Mouse (Mus musculus) frontal cortex, postnatal 14 days (tissue): ENCODE results near the gene Ifnb1.
A peak's percentile ranks its signal among the peaks of the same experiment; 100 is the strongest.
"Not testable (repeated sequence)": the region's sequence is repeated elsewhere in the genome, so short reads cannot be mapped to it uniquely, and the experiment has no call there.

Experiments used
- DNase-seq, 2 experiments: peaks; one replicate each; pipeline ENCODE4 v3.0.0; 2022; ENCODE audit warnings: low spot score in 2 of 2

Gene Ifnb1

DNA sequence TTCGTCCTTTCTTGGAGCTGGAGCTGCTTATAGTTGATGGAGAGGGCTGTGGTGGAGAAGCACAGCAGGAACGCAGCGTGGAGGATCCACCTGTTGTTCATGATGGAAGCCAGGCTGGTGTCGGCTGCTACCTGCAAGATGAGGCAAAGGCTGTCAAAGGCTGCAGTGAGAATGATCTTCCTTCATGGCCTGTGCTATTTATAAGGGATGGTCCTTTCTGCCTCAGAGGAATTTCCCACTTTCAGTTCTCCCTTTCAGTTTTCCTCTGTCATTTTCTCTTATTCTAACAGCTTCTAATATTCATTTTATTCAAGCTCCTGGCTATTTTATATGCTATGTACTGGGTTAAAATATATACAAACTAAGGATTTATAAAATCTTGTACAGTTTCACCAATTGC, at the start of gene Ifnb1:
Gene Ifnb1, minus strand, starts transcription at position 101 of the 400 bp plus-strand sequence.
- no peak for DNase-seq

DNA sequence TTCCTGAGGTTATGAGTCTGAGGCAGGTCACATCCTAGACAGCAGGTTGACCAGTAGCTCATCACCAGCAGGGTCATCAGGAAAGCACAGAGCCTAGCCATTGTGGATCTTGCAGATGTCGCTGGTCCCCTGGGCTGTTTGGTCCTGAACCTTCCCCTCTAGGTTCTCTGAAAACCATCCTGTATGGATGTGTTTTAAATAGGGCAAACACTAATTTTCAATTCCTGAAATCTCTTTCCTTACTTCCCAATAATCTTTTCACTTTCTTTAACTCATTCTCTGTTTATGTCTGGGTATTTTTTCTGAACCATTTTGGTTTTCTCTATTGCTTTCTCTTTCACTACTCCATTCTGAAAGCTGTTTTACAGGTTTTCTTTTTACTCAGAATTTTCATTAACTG, 49.1 kb upstream of the Ifnb1 start, which contains the start of gene Ifna14:
Gene Ifna14, minus strand, starts transcription at position 101 of the 400 bp plus-strand sequence.
- DNase-seq, result no peak

DNA sequence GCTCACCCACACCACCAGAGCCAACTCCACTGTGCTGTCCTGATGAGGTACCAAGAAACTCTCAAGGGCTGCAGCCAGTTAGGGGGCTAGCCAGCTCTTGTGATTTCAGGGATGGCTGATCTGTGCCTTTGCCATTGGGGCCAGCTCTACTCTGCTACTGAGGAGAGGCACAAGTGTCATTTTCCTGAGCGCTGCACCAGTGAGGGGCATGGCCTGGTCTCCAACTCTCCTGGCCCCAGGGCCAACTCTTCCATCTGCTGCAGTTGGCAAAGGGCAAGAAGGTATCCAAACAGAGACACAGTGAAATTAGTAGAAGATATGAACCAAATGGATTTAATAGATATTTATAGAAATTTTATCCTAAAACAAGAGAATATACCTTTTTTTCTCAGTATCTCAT, 39.2 kb upstream of the Ifnb1 start:
- DNase-seq, result no peak

DNA sequence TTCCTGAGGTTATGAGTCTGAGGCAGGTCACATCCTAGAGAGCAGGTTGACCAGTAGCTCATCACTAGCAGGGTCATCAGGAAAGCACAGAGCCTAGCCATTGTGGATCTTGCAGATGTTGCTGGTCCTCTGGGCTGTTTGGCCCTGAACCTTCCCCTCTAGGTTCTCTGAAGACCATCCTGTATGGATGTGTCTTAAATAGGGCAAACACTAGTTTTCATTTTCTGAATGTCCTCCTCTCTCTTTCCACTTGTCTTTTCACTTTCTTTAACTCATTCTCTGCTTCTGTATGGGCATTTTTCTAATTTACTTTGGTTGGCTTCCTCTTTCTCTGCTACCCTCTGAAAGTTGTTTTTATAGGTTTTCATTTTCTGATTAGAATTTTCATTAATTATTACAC, 35.6 kb upstream of the Ifnb1 start, which contains the start of gene Ifna15:
Gene Ifna15, minus strand, starts transcription at position 101 of the 400 bp plus-strand sequence.
- not testable (repeated sequence) for DNase-seq

DNA sequence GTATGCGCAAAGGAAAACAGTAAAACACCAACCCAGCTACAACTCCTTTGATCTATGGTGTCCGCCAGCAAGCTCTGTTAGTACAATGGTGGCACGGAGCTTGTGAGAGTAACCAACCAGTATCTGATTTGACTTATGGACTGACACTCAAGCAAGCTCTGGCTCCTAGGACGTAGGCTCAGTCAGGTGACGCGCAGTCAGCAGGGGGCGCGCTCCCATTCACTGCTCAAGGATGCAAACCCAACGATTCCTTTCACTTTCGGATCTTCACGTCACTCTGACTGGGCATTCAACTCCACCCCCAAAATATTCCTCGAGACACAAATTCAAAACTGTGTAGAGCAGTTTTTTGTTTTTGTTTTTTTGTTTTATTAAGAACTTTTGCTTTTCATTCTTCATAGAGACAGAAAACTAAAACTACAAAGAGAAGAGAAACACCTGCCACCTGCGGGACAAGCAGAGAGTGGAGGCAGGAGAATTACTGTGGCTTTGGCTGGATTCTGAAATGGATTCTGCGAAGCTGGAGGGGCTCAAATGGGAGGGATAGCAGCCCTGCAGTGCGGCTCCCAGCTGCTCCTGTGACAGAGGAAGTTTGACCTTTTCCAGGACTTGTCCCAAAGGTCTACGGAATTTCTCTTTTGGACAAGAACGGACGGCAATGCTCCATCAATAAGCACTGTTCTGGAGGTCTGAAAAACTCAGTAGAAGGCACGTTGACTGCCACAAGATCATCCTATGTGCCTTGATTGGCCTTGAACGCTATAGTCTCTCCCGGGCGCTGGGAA, 27.8 kb upstream of the Ifnb1 start:
- DNase-seq, result peak; percentile 21 to 49

DNA sequence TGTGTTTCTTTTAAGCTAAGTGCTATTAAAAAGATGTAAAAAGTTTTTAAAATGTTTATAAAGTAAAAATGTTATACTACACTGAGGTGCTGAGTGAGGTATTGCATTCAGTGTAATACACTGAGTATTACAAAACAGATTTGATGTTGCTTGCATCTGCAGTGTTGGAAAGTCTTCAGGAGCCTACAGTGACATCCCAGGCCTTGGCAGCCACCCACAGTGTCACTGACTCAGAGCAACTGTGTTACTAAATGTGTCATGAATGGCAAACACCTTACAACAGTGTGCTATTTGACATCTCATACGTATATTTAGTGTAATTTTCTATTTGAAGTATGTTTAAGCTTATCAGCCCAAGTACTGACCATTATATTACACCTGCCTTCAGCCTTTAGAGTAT, 25.4 kb upstream of the Ifnb1 start:
- no peak for DNase-seq

DNA sequence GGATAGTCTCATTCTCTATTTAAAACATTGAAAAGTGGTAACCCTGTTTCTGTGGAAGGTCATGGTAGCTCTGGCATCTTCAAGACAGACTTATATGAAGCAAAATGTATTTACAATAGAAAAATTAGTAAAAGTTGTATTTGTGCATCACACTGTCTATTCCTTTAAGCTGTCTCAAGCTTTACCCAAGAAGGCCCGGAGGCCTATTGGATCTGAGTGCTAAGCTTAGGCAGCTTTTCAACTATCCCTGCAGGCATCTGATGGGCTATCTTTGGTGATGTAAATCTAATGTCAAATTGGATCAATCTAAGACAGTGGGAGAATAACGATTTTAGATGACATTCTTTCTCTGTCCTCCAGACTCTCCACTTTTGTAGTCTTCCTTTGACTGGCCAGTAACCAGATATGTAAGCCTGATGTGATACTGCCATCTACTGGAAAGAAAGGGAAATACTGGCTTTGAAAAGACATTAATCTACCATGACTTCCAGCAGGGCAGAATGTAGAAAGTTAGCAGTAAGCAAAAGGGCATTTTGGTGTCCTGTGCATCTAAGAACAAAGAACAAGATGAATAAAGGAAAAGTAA, 21.2 kb upstream of the Ifnb1 start:
- no peak for DNase-seq

DNA sequence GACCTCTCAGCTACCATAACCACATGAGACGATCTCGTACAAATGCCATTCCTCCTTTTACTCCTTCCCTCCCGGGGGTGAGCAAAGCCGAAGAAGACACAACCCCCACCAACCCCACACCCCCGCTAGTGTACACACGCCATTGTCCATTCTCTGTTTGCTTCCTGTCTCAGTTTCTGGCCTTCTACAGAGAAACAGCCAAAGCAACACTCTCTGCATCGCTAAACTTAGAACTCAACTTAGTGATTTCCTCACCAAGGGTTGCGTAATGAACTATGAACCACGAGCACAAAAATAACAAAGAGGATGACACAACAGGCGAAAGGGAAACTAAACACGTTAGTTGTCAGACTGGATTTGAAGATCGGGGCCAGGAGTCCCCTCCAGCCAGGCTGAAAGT, 14.8 kb upstream of the Ifnb1 start:
- no peak for DNase-seq

DNA sequence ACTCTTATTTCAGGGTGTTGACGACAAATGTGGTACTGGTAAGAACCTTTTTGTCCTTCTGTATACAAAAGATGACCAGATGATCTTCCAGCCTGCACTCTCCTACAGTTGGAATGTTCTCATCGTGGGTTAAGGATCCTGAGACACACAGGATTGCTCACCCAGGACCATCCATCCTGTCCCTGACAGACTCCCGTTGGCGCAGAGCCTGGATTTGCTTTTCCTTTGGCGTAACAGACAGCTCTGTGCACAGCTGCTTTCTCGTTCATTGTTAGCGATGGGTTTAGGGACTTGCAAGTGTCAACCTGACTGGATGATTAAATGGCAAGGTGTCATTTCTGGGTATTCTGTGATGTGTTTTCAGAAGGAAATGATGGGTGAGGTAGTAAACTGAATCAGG, 14.1 kb upstream of the Ifnb1 start:
- DNase-seq, result no peak

DNA sequence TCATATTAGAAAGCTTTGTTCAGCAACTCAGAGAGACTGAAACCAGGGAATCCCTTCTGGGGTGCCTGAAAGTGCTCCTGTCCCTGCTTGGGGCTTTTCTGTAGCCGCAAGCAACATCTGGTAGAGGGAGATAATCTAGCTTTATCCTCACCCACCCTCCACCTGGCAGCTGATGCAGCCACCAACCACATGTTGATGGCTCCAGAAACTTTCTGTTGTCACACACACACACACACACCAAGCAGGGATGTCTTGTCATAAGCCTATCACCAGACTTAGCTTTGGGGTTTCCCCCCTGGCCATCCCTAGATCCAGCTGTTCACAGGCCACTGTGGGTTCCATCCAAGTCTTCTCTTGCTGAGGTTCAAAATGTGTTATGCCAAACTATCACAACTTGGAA, 13.2 kb upstream of the Ifnb1 start:
- DNase-seq, result no peak

DNA sequence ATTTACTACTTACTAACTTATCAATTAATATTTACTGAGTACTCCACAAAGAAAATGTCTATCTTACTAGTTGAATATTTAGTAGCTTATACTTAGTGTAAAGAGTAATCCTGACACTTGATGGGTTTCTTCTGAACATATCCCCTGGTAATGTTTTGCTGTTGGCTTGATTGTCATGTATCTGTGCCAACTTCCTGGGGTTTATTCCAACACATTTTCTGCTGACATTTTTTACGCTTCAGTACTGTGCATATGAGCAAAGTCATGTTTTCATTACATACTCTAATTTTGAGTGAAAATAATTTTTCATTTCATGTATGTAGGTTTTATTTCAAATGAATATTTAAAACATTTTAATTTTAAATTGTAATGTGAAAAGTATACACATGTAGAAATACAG, 12.3 kb upstream of the Ifnb1 start:
- DNase-seq, result no peak

DNA sequence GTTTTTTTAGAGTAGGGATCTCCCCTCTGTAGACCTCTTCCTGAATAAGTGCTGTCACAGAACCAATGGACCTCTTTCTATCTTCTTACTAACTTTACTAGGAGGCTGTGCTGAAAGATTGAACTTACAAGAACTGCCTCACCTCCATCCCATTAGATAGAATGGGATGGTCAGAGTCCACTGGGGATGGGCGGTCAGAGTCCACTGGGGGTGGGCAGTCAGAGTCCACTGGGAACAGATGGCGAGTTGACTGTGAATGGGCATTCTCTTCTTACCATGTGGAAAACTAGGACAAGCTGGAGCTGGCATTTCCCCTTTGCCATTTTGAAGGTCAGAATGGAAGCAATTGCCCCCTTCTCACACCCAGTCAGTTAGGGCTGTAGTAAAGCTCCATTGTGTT, 10.9 kb upstream of the Ifnb1 start:
- no peak for DNase-seq

DNA sequence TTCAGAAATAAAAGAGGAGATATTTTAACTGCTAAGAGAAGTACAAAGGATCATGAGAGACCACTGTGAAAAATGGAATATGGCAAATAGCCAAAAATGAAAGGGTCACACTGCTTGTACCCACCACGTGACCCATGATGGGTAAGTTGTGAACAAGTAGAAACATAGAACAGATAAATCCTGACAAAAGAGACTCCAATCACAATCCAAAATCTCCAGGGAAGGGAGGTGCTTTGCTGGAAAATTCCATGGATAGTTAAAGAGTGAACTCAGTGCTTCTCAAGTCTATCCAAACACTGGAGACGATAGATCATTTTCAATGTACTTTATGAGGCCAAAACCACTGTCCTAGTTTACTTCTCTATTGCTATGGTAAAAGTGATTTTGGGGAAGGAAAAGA, 8.3 kb upstream of the Ifnb1 start:
- DNase-seq, result no peak

DNA sequence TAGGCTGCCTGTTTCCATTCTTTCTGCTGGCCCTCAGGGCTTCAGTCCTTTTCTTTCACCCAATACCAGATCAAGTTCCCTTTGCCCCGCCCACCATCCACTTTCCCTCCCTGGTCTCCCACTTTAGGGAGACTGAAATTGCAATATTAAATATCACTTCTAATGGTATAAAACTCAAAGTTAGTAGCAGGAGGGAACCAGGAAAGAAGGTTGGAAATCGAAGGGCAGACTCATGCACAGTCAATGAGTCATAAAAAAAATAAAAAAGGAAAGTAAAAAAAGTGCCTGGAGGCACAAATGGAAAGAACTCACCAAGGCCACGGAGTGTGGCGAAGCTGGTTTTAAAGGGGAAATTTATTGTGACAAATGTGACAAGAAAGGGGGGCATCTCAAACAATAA, 7.7 kb upstream of the Ifnb1 start:
- DNase-seq, result no peak

DNA sequence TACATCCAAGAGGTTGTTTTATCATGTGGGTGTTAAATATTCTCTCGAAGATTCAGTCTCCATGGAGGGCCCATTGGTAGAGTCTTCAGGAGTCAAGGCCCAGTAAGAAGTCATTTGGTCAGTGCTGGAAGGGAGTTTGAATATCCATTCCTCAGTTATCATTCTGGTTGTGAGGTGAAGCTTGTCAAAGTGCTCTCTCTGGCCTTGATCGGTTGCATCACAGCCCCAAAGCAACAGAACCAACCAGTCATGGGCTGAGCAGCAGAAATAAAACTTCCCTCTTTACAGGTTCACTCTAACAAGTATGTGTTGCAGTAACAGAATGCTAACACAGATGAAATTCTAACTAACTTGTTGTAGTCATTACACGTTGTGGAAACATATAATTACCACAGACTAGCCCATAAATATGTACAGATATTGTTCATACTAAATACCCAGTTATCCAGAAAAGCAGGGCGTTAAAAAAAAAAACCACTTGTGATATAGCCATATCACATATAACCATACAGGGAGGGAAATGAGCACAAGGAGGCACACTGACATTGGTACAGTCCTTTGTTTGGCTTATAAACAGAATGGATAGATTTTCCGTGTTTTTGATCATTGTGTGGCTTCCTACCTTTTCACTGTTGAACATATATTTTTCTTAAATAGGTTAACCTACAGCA, 3.9 kb upstream of the Ifnb1 start:
- DNase-seq, result no peak

DNA sequence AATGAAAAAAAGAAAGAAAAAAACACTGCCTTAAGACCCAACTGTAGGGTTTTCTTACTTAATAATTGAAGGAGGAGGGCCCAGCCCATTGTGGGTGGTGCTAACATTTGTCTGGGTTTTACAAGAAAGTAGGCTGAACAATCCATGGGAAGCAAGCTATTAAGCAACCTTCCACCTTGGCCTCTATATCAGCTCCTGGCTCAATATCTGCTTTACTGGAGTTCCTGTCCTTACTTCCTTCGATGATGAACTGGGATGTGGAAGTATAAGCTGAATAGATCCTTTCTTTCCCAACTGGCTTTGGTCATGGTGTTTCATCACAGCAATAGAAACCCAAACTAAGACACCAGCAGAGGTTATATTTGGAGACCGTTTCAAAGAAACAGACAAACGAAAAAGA, 2.8 kb upstream of the Ifnb1 start:
- DNase-seq, result no peak

DNA sequence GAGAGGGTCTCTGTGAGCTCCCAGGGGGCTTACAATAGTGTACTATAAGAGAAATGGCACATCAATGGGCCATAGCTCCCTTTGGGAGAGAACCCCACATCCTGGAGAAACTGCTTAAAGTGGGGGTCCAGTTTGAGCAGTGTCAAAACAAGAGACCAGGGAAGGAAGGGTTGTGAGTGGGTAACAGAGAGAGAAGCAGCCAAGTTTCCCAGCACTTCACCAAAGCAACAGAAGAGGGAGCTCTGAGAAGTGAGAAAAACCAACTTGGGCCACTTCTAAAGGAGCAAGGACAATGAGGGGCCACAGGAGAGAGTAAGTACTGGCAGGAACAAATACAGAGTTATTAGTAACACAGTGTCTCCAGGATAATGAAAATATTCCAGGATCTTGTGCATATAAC, 667 bp upstream of the Ifnb1 start:
- DNase-seq, result no peak

DNA sequence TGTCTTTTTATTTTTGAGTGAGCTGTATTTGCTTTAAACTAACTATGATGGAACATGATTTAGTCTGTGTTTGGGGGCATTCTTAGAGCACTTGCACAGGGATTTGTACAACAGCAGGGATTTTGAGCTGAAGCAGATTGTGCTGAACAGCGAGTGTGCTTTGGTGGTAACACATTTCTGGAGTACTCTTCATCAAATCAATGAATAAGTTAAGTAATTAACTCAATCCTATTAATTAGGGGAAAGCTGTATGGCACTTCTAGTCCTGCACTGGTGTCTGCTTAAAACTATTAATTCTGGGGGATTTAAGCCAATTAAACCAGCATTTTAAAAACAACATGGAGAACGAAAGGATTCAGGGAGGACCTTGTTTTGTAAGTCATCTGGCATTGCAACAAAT, 4.6 kb downstream of the Ifnb1 start:
- DNase-seq, result no peak

DNA sequence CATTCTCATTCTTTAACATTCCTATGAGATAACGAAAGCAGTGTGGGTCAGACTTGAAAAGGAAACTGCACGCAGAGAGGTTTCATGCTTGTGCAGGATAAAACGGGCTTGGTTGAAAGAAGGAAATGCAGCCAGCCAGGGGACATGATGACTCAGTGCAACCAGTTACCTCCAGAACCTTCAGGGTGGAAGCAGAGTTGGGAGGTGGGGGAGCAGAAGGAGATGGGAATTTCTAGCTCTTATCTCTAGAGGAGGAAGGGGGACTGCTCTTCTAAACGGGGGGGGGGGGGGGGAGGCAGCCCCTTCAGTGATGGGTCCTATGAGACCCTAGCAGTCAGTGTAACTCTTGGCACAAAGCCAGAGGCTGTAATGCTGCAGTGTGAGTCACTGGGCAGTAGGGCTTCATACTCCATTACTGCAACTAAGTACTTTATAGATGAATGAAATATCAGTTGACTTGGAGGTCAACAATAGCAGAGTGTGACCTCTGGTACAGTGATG, 6.8 kb downstream of the Ifnb1 start:
- no peak for DNase-seq

DNA sequence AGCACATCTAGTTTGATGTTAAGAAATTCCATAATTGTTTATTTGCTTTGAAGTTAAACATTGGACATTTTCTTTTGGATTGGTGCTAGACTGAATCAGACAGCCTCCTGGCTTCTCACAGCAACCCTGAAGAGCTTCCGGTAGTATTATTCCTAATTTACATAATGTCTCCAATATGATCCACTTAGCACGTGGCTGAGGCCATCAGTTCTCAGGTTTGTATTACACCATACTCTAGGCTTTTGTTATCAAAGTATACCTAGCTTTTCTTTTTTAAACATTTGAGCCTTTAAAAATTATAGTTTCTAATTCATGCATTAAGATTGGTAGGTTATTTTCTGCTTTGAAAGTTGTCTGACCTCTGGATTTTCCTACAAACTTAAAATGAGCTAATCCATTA, 7.3 kb downstream of the Ifnb1 start:
- no peak for DNase-seq

DNA sequence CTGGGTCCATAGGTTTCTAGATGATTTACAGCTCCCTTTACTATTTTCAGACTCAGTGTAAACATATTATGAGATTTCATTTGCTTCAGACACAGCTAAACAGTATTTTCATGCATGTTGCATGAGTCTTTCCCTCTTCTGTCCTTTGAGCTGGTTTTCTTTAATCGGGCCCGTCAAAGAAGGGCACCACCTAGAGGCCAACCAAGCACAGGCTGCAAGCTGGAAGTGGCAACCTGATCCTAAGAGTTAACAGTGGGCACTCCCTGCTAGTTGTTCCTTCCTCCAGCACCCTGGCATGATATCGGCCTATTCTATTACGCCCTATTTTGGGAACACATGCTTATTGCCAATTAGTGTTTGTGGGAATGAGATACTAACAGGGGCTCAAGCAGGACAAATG, 8.2 kb downstream of the Ifnb1 start:
- DNase-seq, result peak in 1 of 2 experiments; percentile 34

DNA sequence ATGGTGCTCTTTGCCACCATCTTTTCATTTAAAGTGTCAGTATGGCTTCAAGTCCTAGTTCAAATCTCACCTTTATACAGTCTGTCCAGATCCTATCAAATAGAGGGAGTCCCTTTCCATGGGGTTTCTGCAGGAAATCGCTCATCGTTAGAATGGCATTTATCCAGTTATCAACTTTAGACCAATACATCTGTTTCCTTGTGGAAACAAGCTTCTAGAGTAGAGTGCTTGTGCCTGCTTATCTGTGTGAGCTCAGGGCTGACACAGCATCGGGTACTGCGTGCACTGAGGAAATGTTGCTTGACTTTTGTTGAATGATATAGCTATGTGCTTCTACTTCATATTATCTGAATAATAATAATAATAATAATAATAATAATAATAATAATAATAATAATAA, 8.8 kb downstream of the Ifnb1 start:
- no peak for DNase-seq

DNA sequence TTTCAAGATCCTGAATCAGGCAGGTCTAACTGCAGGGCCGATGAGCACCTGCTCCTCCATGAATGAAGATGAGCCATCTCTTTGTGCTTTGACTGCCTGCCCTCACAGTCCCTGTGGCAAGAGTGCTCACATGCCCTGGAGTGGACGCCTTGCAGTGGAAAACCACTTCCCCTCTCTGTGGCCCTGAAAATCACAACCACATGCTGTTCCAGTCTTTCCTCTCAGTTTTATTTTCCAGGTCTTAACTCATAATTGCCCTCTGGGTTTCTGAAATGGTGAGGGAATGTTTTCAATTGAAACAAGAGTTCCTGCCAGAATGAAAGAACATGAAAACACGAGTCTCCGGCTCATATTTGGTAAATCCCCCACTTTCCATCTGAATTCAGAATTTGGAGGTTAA, 18.8 kb downstream of the Ifnb1 start:
- DNase-seq, result no peak
